Mouse (Mus musculus): ENCODE data around the gene Pycr1.

Gene Pycr1

DNA sequence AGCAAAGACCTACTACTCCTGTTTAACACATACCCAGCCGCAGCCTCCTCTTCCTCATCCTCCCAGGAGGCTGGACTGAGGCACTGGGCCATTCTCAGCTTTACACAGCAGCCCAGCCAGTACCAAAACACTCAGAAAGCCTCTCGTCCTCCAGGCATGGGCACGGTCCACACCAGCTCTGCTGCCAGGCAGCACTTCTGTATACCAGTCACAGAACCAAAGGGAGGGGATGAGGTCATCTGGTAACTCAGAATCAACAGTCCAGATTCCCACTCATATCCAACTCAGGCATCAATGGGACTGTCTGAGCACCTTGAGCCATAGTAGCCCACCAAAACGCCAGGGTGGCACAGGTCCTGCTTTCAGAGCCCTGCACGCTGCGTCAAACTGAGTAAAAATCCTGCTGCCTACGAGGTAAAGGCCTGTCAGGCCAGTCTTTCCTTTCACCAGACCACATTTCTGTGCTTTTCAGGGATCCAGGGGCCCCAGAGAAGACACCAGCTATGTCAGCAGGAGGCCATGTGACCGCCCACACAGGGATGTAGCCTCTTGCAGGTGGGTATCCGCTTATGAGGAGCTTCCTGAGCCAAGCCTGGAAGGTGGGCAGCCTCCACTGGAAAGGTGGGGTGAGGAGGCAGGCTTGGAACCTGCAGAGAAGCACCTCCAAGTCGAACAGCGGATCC, 16.6 kb downstream of the Pycr1 start:
- DNase-seq = peak; percentile 31

DNA sequence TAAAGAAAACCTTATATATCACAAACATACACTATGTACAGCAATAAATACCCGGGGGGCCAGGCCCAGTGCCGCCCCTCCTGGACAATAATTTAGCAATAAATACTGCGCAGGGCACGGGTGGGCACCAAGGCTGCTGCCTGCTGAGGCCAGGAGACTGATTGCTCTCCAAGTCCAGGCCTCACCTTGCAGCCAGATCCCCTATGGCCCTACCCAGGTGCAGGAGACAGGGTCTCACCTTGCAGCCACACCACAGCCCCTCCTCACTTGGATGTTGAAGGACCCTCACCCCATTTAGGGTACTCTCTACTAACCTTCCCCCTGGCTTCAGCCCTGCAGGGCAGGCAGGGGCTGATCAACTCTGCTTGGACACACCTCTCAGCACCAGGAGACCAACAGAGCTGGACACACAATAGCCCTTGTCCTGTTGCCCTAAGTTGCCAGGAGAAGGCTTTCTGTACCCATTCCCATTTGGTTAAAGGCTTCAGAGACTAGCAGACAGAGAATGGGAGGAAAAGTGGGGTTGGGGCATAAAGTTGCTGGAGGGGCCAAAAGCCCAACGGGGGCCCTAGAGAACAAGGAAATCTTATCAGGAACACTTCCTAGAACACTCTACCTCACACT, 18.3 kb downstream of the Pycr1 start, which contains the start of gene Sirt7:
Sirt7 (minus strand) TSS at position 89 of the 624 bp plus-strand sequence.
- peak; percentile 52 for DNase-seq

DNA sequence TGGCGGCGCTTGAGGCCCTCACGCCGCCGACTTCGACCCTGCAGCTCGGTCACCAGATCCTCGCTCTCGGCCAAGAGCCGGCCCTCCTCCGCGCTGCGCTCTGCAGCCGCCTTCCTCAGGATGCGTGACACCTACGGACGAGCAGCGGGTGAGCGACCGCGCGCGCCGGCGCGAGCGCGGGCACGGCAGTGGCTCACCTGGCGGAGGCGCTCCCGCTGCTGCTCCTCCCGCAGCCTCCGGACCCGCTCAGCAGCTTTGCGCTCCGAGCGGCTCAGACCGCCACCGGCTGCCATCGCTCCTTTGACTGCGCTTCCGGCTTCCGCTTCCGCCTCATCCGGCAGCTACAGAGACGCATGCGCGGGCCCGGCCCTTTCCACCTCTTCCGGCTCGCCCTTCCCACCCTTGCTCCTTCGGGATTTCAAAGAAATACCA, 18.9 kb downstream of the Pycr1 start:
- DNase-seq = peak; percentile 84

DNA sequence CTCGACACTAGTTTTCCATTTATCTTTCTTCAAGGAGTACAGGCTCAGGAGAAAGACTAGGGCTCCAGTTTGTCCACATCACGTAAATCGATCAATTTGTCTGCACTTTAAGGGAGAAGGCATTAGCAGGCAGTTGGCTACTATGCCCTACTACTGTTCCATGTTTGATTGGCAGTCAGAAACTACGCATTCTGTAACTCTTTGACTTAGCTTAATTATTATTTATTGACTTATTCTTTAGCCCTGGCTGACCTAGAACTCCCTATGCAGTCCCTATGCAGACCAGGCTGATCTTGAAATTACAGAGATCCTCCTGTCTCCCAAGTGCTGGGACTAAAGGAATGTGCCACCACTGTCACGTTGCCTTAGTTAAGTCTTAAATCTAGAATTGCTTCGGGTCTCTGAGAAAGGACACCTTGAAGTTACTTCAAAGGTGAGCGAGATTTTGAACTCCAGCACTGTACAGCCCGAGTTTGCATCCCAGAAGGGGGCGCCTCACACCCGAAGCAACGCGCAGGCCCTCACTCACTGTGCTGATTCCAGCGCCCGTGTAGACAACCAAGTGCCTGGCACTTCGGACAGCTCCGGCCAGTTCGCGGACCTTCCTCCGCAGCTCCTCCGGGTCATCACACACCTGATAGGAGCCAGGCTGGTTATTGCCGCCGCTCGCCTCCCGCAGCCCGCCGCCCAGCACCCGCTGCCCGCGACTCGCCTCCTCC, 19.4 kb downstream of the Pycr1 start:
- no peak for DNase-seq

DNA sequence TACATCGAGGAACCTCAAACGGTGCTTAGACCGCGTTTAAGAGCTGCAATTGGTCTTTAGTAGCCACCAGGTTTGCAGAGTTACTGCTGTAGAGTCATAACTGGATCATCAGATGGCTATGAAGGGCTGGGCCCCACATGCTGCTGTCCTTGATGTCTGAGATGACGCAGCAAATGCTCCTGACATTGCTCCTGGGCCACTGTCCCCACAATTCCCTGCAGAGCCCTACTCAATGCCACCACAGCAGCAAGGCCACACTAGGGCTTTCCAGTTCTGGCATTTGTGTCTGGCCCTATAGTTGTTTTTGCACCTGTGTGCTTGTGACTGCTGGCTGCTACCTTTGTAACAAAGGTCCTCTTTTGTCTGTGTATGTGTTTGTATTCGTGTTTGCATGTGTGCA, 20.8 kb downstream of the Pycr1 start:
- DNase-seq = peak; percentile 10

DNA sequence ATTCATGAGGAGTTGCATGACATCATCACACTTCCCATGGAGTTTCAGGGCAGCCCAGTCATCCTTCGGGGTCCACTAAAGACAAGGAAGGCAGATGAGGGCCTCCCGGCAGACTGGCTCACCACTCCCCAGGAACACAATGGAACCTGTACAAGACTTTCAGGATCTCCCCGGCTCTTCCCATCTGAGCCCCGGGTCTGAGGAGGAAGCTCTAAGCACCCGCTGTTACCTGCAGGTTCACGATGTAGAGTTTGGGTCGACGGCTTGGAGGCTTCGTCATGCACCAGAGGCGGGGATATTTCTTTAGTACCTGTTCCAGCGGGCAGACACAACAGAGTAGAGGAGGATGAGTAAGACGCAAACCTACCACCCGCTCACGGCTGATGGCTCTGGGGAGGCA, 23.4 kb downstream of the Pycr1 start:
- DNase-seq = peak; percentile 52

DNA sequence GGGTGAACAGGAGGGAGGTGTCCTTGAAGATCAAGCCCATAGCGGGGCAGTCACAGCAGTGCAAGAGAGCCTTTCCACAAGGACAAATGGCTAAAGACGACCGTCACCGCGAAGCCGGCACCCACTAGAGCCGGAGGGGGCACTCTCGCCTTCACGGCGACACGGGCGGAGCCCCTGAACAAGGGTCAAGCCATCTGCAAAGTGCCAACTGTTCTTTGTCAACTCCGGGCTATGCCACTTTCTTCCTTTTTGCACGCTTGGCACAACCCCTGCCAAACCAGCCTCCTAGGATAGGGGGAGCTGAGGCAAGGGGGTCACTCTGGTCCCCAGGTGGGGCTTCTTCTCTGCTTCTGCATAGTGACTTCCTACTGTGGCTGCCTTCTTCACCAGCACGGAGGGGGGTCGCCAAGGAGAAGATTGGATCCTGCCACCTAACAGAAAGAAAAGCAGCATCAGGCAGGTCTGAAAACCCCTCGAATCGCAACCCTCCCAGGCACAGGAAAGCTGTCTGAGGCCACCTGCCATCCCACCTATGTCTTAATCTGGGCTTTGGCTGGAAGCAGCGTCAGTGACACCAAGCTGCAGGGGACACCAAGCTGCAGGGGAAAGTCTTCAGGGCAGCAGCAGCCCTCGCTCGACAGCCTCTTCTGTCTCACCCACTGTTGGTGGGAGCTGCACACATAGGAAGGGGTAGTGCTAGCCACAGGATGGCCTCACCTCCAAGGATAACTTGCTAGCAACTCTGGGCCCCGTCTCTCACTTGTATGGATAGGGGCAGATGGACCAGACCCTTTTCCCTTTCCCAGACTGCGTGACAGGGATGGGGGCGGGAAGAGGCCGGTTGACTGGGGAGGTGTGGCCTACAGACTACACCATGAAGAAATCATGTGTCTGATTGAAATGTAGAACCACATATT, 24.7 kb downstream of the Pycr1 start:
- DNase-seq = peak; percentile 74

DNA sequence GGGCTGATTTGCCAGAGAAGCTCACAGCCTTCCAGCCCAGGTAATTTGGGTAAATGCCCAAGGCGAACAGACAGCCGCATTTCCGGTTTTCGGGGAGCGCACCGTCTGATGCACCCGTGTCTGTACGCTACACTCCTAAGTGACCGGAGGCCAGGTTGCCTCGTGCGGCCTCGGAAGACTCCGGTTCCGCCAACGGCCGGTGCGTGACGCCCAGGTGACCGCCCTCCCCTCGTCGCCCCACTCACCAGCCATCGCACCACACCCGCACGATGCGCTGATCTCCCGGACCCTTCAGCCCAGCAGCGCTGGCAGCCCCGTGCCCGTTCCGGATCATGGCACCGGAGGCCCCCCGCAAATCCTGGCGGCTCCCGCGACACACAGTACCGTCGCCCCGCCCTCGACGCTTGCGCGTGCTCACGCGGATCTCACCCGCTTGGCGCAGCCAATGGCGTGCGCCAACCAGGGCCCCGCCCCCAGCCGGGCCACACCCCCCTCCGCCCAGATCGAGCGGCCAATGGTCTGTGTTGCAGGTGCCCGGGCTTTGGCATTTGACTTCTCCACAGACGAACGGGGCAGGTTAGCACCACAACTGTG, 26.0 kb downstream of the Pycr1 start, which contains the start of gene Pcyt2:
Pcyt2 (minus strand) TSS at position 418 of the 594 bp plus-strand sequence.
- peak; percentile 95 for DNase-seq

DNA sequence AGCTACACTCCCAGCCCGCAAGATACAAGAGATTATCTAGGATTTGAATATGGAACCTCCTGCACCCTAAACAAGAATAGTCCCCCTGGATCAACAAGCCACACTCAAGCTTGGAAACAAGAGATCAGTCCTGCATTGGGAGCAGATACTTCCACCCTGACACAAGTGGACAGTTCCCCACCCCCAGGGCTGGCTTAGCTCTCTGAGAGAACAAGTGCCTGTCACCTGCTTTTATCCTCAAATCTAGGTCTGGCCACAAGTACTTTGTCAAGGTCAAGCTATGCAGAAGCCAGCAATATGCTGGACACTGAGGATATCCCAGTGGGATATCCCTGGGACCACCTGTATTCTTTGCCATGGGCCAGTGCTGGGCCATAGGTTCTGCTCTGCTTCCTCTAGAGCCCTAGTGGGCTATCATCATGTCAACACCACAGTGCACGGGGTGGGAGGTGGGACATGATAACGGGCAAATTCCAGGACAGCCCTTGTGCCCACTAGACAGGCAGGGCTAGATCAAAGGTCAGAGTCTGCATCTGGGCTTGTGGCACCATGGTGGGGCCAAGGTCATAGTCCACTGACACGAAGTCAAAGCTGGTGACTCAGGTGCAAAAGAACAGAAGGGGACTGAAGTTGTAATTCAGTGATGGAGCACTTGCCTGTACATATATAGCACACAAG, 26.8 kb downstream of the Pycr1 start:
- DNase-seq = peak; percentile 53

DNA sequence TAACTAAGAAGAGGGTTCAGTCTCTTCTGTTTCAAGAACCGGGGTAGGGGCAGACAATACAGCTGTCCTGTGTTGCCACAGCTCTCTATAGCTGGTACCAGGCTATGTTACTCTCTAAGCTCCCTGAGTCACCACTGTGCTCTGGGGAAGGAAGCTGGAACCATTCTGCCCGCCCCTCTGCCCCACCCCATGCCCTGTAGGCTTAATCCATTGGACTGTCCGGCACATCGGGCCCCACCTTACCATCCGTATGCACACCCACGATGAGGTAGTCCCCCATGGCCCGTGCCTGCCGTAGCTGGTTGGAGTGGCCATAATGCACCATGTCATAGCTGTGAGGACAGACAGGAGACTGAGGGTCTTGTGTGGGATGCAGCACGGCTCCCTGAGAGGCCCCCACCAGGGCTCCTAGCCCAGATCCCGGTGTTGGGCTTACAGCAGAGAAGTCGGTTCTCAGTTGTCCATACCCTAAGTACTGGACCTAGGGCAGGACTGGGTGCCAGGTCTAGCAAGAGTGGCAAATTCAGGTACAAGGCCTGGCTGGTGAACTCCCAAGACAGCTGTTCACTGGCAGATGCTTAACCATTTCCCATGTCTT, 27.9 kb downstream of the Pycr1 start:
- no peak for DNase-seq

DNA sequence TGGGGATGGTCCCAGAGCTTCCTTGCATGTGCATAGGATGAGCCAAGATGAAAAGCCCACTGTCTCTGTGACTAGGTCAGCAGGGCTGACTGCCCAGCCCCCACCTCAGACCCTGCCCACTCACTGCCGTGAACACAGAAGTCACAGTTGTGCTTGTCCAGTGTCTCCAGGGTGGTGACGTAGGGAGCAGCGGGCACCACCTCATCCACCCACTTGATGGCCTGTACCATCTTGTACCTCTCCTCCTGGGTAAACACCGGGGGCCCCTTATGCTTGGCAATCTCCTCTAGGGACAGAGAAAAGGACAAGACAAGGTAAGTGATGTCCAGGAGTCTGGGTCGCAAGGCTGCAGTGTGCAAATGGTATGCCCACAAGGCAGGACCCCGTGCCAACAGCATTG, 28.4 kb downstream of the Pycr1 start:
- DNase-seq = peak; percentile 66

DNA sequence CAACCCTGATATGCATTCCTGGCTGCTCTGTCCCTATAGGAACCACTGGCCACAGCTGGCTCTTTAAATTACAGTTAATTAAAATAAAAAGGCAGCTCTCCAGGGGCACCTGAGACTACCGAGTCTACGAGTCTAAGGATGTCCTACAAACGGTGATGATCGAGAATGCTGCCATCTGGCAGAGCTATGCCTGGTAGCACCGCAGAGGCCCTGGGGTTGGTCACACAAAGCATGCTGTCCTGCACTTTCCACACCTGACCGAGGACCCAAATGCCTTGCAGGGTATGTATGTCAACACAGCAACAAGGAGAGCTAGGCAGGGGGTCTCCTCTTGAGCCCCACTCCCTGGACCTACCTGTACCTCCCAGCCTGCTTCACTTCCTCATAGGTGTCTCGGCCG, 29.6 kb downstream of the Pycr1 start:
- DNase-seq = peak; percentile 64

DNA sequence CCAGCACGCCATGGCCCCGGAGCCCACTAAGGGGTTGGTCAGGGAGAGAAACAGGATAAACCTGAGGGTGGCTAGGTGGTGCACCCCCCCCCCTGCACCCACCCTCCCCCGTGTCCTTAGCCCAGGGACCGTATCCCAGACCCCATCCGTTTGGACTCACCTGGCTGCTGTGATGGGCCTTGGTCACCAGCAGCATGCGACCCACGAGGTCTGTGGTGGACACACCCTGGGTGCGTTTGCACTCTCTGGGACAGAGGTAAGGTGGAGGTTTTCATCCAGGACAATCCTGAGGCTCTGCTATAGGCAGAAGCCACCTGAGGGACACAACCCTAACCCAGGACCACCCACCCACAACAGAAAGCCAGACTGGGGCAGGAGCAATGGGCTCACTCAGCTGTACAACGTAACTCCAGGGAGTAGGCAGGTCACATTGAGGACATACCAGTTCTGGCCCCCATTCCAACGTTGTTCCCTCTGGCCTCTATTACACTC, 30.0 kb downstream of the Pycr1 start:
- peak; percentile 57 for DNase-seq

DNA sequence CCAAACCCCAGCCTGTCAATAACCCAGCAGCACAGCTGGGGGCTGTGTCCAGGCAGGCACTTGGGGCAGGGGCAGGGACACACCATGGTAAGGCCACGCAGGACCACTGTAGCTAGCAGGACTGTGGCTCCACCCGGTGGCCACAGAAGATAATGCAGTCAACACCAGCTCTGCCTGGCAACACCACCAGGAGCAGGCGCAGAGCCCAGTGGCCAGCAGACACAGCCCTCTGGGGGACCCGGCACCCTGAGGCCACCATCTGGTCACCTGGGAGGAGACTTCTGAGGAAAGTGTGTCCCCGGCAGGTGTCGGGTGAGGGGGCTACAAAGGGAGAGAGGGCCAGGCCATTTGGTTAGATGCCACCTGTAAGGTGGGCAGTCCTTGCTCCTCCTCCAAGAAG, 30.8 kb downstream of the Pycr1 start:
- peak; percentile 93 for DNase-seq

DNA sequence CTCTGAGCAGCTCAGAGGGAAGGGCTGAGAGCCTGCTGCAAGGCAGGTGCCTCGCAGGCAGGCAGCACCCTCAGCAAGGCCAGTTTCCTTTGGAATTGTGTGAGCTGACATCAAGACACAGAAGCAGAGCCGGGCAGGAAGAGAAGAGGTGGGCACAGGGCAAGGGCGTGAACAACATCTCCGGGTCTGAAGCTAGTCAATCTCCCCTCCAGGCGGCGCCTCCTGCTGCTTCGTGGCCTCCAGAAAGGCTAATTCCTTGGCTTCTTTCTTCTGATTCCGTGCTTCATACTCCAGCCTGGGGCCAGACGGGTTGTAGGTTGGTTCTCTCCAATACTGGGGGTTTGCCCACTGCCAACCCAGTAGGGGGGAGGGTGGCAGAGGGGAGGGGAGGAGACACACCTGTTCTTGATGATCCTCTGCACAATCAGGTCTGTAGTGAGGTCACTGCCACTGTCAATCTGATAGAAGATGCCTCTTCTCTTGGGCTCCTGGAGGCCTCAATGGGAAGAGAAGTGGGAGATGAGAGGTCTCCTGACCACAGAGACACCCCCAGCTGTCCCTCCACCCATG, 33.0 kb downstream of the Pycr1 start:
- DNase-seq = peak; percentile 56

DNA sequence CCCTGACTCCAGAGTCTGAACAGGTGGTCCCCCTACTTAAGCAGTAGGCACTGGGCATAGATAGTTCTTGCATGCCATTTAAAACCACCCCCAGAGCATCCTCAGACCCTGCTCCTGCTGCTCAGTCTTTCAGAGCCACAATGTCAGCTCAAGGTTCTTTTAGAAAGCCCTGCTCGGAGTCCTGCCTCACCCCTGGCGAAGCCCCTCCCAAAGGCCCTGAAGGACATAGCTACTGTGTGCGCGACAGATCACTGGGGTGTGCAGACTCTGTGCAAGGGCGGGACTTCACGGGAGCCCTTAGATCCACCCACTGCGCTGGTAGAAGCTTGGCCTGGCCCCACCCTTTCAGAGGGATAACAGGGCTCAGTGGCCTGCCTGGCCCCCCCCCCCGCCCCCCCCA, 34.3 kb downstream of the Pycr1 start:
- DNase-seq = no peak

DNA sequence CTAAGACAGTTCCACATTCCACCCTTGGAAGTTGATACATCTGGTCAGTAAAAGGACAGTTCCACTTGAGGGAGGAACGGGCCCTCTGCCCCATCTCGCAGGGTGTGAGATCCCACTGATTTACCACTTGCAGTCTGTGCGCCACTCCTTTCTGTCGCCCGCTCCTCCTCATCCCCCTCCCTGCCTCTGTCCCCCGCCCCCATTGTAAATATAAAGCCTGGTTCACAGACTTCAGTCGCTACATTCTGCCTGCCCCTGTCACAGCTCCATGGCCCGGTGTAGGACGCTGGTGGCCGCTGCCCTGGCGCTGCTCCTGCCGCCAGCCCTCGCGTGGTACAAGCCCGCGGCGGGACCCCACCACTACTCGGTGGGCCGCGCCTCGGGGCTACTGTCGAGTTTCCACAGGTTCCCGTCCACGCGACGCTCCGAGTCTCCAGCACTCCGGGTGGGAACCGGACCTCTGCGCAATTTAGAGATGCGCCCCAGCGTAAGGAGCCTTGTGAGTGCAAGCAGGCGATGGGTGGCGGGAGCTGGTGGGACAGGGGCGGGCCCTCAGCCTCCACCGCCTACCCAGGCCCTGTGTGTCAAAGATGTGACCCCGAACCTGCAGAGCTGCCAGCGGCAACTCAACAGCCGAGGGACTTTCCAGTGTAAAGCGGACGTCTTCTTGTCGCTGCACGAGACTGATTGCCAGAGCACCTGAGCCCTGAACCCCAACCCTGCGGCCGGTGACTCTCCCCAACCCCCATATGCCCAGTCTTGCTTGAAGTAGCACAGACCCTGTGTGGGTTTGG, 35.1 kb downstream of the Pycr1 start, which contains the start of gene Npb:
Npb (plus strand) TSS at position 237 of the 794 bp plus-strand sequence.
- no peak for DNase-seq

DNA sequence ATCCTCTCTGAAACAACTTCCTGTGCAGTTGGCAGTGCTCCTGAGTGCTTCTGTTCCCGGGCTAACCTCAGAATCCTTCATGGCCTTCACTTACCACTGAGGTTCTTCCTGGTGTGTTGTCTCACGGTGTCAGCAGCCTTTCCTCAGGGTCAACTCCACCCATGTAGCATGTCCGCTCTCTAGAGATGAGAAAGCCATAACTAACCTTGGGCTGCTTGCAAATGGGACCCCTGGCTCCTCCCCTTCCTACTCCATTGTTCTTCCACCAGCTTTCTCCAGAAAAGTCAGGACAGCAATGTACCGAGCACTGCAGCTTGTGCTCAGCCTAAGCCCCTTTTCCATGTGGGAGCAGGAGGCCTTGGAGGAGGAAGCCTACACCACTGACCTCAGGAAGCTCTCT, 36.8 kb downstream of the Pycr1 start:
- no peak for DNase-seq

DNA sequence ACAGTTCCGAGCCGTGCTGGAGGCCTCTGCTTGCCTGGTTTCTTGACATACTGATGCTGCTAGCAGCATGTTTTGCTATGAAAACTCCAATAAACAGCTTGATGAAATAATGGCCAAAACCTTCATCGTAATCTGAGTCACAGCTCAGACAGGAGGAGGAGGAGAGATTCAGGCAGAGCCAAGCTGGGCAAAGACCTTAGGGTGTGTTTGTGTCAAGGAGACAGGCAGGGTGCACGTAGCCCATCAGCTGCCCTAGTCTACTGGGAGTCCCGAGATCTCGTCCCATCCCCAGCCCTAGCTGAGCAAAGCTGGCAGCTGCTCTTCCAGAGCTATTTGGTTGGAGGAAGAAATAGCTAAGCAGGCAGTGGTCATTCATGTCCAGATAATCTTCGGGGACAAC, 37.9 kb downstream of the Pycr1 start:
- DNase-seq = no peak

DNA sequence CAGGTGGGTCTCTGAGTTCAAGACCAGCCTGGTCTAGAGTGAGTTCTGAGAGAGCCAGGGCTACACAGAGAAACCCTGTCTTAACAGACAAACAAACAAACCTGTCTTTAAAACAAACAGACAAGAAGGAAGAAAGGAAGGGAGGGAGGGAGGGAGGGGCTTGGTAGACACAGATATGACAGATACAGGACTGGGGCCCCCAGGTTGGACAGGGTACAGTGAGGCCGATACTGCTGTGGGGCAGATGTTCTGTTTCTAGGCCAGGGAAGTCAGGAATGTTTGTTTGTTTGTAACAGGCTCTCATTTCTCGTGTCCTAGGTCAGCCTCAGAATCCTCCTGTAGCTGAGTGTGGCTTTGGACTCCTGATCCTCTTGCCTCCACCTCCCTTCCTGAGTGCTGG, 40.0 kb downstream of the Pycr1 start:
- no peak for DNase-seq
